Mouse (Mus musculus) heart, postnatal 0 days (tissue): ENCODE measurements around the gene Pla2g16. TPM values are rescaled to one million over a fixed set of nuclear protein-coding genes. Genes with fewer than 3 reads are reported as not detected.

Source experiments
- ATAC-seq: fragments of 200-750 bp; cut with Nextera tagmentation; 2 replicates; pipeline ENCODE4 v1.8.0; 2017; ENCODE audit warnings: low read depth, moderate number of reproducible peaks, moderate library complexity; ENCODE audit not compliant: insufficient read depth
- DNase-seq: peaks from one replicate; pipeline ENCODE4 v3.0.0-alpha.2; 2016; ENCODE audit warnings: low spot score
- H3K27ac ChIP-seq: fragments of 300-500 bp; sonication (generic); 2 replicates; pipeline ENCODE4 v1.5.1; 2014; ENCODE audit warnings: low read depth, mild to moderate bottlenecking
- H3K27me3 ChIP-seq: fragments of 300-500 bp; sonication (generic); 2 replicates; pipeline ENCODE4 v1.6.1; 2014; ENCODE audit warnings: low read length, mixed read lengths; ENCODE audit not compliant: control insufficient read depth, insufficient read depth
- H3K36me3 ChIP-seq: fragments of 300-500 bp; sonication (generic); replicated peaks from 2 replicates; pipeline ENCODE4 v1.6.1; 2014; ENCODE audit warnings: low read length, mixed read lengths; ENCODE audit not compliant: control insufficient read depth, insufficient read depth
- H3K4me1 ChIP-seq: fragments of 300-500 bp; sonication (generic); 2 replicates; pipeline ENCODE4 v1.6.1; 2014; ENCODE audit warnings: antibody characterized with exemption; ENCODE audit not compliant: control insufficient read depth, insufficient read depth
- H3K4me2 ChIP-seq: fragments of 300-500 bp; sonication (generic); 2 replicates; pipeline ENCODE4 v1.6.1; 2014; ENCODE audit warnings: low read depth, mild to moderate bottlenecking, low read length, moderate library complexity
- H3K4me3 ChIP-seq: fragments of 300-500 bp; sonication (generic); 2 replicates; pipeline ENCODE4 v1.5.1; 2014; ENCODE audit warnings: low read depth, low read length
- H3K9ac ChIP-seq: fragments of 300-500 bp; sonication (generic); replicated peaks from 2 replicates; pipeline ENCODE4 v1.6.1; 2014; ENCODE audit warnings: low read depth, low read length, mixed read lengths
- H3K9me3 ChIP-seq: fragments of 300-500 bp; sonication (generic); replicated peaks from 2 replicates; pipeline ENCODE4 v1.6.1; 2016; ENCODE audit warnings: low read length; ENCODE audit not compliant: control insufficient read depth
- CTCF ChIP-seq: IDR thresholded peaks from 2 replicates; pipeline ENCODE4 v1.5.1; 2016; ENCODE audit warnings: antibody characterized with exemption, control low read depth, low read depth
- EP300 ChIP-seq: IDR thresholded peaks from 2 replicates; pipeline ENCODE4 v1.6.1; 2016; ENCODE audit warnings: antibody characterized with exemption, low read depth
- WGBS: fragments of 180-500 bp; shearing (Covaris S2); extraction: QIAGEN DNeasy Blood & Tissue Kit; methylation state at CpG from one replicate; pipeline ENCODE4 v1.1.7; 2014; 5-methylcytosine and 5-hydroxymethylcytosine counted together
- polyA plus RNA-seq: library from polyadenylated mRNA; unstranded; fragments of >200 nt; fragmentation: Nextera tagmentation; extraction: Ambion mirVana; gene quantifications from 2 replicates; pipeline ENCODE4 v1.2.1, GENCODE M21; 2015
- total RNA-seq: library from RNA; depleted of rRNA; stranded (reverse); fragments of >200 nt; gene quantifications from 2 replicates; pipeline ENCODE4 v1.2.3, GENCODE M21; 2014; ENCODE audit warnings: low replicate concordance

The Pla2g16 gene
- total and polyA plus RNA-seq, 2 experiments from 2014 or later: 45.6 to 69.2 TPM

- no peaks in the 10 kb centered on the region for H3K9me3 ChIP-seq
- ATAC-seq (peak; percentile 51), DNase-seq (peak; percentile 41)
- H3K36me3 ChIP-seq: no peaks in the 10 kb centered on the region
- peaks cover 20% of the 10 kb centered on the region for H3K4me1 ChIP-seq
- TF ChIP-seq EP300 (no peak), CTCF (no peak)
- H3K9ac ChIP-seq: no peak overlapping the region
- H3K27me3 ChIP-seq: no peaks in the 10 kb centered on the region
- peak overlapping the region; percentile 57 for H3K4me2 ChIP-seq
- 8% methylated on average over 15 of the region's 15 CpGs for WGBS
- no peak overlapping the region for H3K27ac ChIP-seq
- H3K4me3 ChIP-seq: peak overlapping the region; percentile 9; the same call in 1 of the 2 replicates
These were observed 48.9 kb downstream of the Pla2g16 start for GRCm38 (mm10) chr19:7605930-7606783.

- no peaks in the 10 kb centered on the region for H3K27me3 ChIP-seq
- H3K4me1 ChIP-seq: peaks cover 20% of the 10 kb centered on the region
- DNase-seq (no peak), ATAC-seq (peak; percentile 54; the same call in 1 of the 2 replicates)
- 4% methylated on average over 15 of the region's 15 CpGs for WGBS
- no peaks in the 10 kb centered on the region for H3K36me3 ChIP-seq
- no peak within 1 kb of the TSS for H3K9ac ChIP-seq
- no peak for TF ChIP-seq EP300
- no peak for TF ChIP-seq CTCF
- no peak within 1 kb of the TSS for H3K27ac ChIP-seq
- H3K4me2 ChIP-seq: peak within 1 kb of the TSS; percentile 57
- H3K4me3 ChIP-seq: peak within 1 kb of the TSS; percentile 9; the same call in 1 of the 2 replicates
- no peaks in the 10 kb centered on the region for H3K9me3 ChIP-seq
These were observed 49.8 kb downstream of the Pla2g16 start, which contains the start of gene Lgals12 for GRCm38 (mm10) chr19:7606801-7607689. Gene Lgals12 (minus strand): TSS chr19:7607193.

DNA sequence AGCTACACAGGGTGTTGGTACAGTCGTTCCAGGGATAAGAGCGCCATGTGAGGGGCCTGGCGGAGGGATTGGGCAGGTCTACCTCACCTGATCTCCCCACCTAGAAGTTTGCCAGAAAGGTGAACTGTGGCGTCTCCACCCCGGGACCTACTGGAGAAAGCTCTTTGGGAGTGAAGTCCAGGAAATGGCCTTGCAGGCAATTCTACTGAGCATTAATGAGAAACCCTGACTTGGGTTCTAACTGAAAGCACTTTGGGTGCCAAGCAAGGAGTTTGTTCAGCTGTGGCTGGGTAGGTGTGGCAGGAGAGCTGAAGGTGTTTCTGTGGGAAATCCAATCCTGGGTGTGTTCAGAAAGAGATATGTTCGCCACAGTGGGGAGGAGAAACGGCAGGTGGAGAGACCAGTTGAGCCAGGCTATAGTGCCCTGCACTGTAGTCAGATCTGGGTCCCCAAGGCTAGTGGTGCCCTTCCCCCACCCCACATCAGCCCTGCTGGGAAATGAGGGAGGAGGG lies 50.5 kb downstream of the Pla2g16 start:
- H3K27me3 ChIP-seq: 0 out of 2 replicates have a peak, but pooled peaks cover 4% of the 10 kb centered on the region
- peaks cover 20% of the 10 kb centered on the region for H3K4me1 ChIP-seq
- 63% methylated on average over 7 of the region's 7 CpGs for WGBS
- H3K9ac ChIP-seq: no peak overlapping the region
- TF ChIP-seq EP300 (no peak), CTCF (no peak)
- ATAC-seq: no peak
- H3K27ac ChIP-seq: no peak overlapping the region
- H3K36me3 ChIP-seq: no peaks in the 10 kb centered on the region
- DNase-seq: no peak
- H3K4me2 ChIP-seq: no peak overlapping the region
- H3K4me3 ChIP-seq: no peak overlapping the region
- H3K9me3 ChIP-seq: no peaks in the 10 kb centered on the region

GRCm38 (mm10) chr19:7611942-7612757 lies 54.9 kb downstream of the Pla2g16 start, which contains the start of gene Hrasls5:
Gene Hrasls5 (plus strand): TSS chr19:7612541.
- Histone ChIP-seq H3K9me3 (no peaks in the 10 kb centered on the region), H3K27ac (no peak within 1 kb of the TSS), H3K4me2 (peak within 1 kb of the TSS; percentile 67), H3K9ac (no peak within 1 kb of the TSS; the same call in 1 of the 2 replicates), H3K36me3 (no peaks in the 10 kb centered on the region), H3K27me3 (0 out of 2 replicates have a peak, but pooled peaks cover 4% of the 10 kb centered on the region), H3K4me1 (peaks cover 12% of the 10 kb centered on the region), H3K4me3 (peak within 1 kb of the TSS; percentile 39)
- ATAC-seq (peak; percentile 55; the same call in 1 of the 2 replicates), DNase-seq (no peak)
- no peak for TF ChIP-seq CTCF
- TF ChIP-seq EP300: no peak
- WGBS: 4% methylated on average over 54 of the region's 54 CpGs
